Mouse (Mus musculus): ENCODE data around the gene Cenpb.

DNA sequence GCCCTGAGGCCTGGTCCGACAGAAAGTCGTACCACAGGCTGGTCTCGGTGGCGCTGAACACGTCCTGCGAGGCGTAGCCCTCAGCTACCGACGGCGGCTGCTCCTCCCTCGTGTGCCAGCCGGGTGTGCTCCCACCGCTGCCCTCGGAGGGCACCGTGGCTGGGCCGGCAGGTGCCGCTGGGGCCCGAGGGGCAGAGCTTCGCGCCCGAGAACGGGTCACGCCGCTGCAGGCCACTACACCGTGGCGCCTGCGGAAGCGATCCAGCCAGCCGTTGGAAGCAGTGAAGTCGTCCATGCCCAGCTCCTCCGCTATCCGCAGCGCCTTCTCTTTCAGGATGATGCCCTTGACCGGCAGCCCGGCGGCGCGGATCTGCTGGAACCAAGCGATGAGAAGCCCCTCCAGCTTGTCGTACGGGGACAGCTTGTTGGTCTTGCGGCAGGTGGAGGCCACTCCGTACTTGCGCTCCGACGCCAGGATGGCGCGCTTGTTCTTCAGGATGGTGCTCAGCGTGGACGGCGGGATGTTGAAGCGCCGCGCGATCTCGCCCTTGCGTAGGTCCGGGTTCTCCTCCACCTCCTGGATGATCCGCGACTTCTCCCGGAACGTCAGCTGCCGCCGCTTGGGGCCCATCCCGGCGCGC, 501 bp downstream of the Cenpb start:
- no peak; the same call in none of the 2 replicates for TF ChIP-seq CTCF (IDR thresholded peaks at IDR 0.05; ENCODE audit: low read depth)
- no peak for TF ChIP-seq EP300 (IDR thresholded peaks at IDR 0.05; ENCODE audit: low read depth)
